Mouse (Mus musculus): ENCODE measurements around the gene Lipa. TPM values are rescaled to one million over a fixed set of nuclear protein-coding genes. Genes with fewer than 3 reads are reported as not detected.

Lipa gene
- 36.2 and 41.2 TPM in 2 replicates for polyA plus RNA-seq (2014; fragmentation: Nextera tagmentation; extraction: Ambion mirVana)

DNA sequence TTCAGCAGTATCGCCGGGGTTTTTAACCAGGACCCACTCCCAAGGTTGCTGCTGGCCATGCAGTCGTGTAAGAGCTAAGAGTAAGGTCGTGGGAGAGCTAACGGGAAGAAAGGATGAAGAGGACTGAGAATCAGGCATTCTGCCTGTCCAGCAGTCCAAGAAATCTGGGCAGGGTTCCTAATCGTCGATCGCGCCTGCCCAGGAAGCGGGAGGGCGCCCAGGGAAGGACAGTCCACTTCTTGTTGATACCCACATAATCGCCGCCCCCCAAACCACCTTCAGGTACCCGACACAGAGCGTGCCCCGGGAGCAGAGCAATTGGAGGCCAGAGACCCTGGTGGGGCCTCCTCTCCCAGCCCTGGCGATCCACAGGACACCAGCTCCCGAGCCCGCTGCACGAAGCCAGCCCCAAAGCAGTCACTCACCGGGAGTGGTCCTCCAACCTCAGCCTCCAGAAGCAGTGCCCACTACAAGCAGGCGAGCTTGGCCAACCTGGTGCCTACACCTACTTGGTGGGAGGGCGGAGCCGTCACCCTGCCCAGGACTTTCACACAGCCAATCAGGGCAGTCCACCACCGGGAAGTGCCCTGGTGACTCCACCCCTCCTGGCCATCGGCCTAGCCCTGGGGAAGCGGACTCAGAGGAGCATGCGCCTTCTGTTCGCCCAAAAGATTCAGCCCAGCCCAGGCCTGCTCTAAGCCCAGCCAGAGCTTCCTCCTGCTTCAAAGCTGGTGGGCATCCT is at the start of gene Lipa:
Gene Lipa, minus strand, starts transcription at position 534 of the 742 bp plus-strand sequence.
- no peaks in the 10 kb centered on the region for H3K27me3 ChIP-seq (ENCODE audit: control insufficient read depth, insufficient read depth, low read length)
- peak within 1 kb of the TSS; percentile 80 for H3K4me3 ChIP-seq (ENCODE audit: low read depth, low read length)
- peak; percentile 100 for ATAC-seq (replicated peaks; ENCODE audit: insufficient number of reproducible peaks, low FRiP score, low TSS enrichment)
- H3K9me3 ChIP-seq (replicated peaks; ENCODE audit: control insufficient read depth, low read length) = no peaks in the 10 kb centered on the region
- peaks cover 8% of the 10 kb centered on the region for H3K4me1 ChIP-seq (ENCODE audit: control insufficient read depth, insufficient read depth, low read length)
- no peaks in the 10 kb centered on the region for H3K36me3 ChIP-seq (ENCODE audit: control insufficient read depth, insufficient read depth, low read length)
- H3K27ac ChIP-seq (ENCODE audit: low read depth, low read length) = peak within 1 kb of the TSS; percentile 71; the same call in 1 of the 2 replicates
- under 1% methylated on average over 29 of the region's 29 CpGs for WGBS (ENCODE audit: insufficient replicate concordance)
- peak within 1 kb of the TSS; percentile 85 for H3K9ac ChIP-seq (ENCODE audit: low read depth, low read length)
- peak within 1 kb of the TSS; percentile 87 for H3K4me2 ChIP-seq

DNA sequence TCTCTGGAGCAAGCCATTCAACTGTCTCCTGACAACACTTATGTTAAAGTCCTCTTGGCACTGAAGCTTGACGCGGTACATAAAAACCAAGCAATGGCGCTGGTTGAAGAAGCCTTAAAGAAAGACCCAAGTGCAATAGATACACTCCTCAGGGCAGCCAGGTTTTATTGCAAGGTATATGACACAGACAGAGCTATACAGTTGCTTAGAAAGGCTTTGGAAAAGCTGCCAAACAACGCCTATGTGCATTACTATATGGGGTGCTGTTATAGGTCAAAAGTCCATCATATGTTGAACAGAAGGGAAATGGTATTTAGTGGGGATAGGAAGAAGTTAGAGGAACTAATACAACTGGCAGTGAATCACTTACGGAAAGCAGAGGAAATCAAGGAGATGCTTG is 46.4 kb upstream of the Lipa start:
- Histone ChIP-seq H3K4me2 (no peak overlapping the region), H3K9me3 (replicated peaks; ENCODE audit: control insufficient read depth, low read length) (no peaks in the 10 kb centered on the region), H3K4me3 (ENCODE audit: low read depth, low read length) (no peak overlapping the region), H3K9ac (ENCODE audit: low read depth, low read length) (no peak overlapping the region), H3K36me3 (ENCODE audit: control insufficient read depth, insufficient read depth, low read length) (no peaks in the 10 kb centered on the region), H3K4me1 (ENCODE audit: control insufficient read depth, insufficient read depth, low read length) (peaks cover 3% of the 10 kb centered on the region; the same call in 1 of the 2 replicates), H3K27ac (ENCODE audit: low read depth, low read length) (no peak overlapping the region), H3K27me3 (ENCODE audit: control insufficient read depth, insufficient read depth, low read length) (no peaks in the 10 kb centered on the region)
- ATAC-seq (replicated peaks; ENCODE audit: insufficient number of reproducible peaks, low FRiP score, low TSS enrichment) = no peak
- 87% methylated on average over 5 of the region's 5 CpGs for WGBS (ENCODE audit: insufficient replicate concordance)

GRCm38 (mm10) chr19:34571080-34571479 is 43.8 kb upstream of the Lipa start:
- H3K27me3 ChIP-seq (ENCODE audit: control insufficient read depth, insufficient read depth, low read length) = no peaks in the 10 kb centered on the region
- H3K36me3 ChIP-seq (ENCODE audit: control insufficient read depth, insufficient read depth, low read length) = no peaks in the 10 kb centered on the region
- WGBS (ENCODE audit: insufficient replicate concordance) = 81% methylated on average over 1 of the region's 1 CpGs
- H3K4me2 ChIP-seq = no peak overlapping the region
- H3K9me3 ChIP-seq (replicated peaks; ENCODE audit: control insufficient read depth, low read length) = no peaks in the 10 kb centered on the region
- H3K4me1 ChIP-seq (ENCODE audit: control insufficient read depth, insufficient read depth, low read length) = peaks cover 3% of the 10 kb centered on the region; the same call in 1 of the 2 replicates
- H3K9ac ChIP-seq (ENCODE audit: low read depth, low read length) = no peak overlapping the region
- no peak overlapping the region for H3K27ac ChIP-seq (ENCODE audit: low read depth, low read length)
- ATAC-seq (replicated peaks; ENCODE audit: insufficient number of reproducible peaks, low FRiP score, low TSS enrichment) = no peak
- H3K4me3 ChIP-seq (ENCODE audit: low read depth, low read length) = no peak overlapping the region

- WGBS (ENCODE audit: insufficient replicate concordance) = 62% methylated on average over 4 of the region's 4 CpGs
- Histone ChIP-seq H3K4me3 (ENCODE audit: low read depth, low read length) (no peak overlapping the region), H3K9ac (ENCODE audit: low read depth, low read length) (no peak overlapping the region), H3K4me2 (no peak overlapping the region), H3K27ac (ENCODE audit: low read depth, low read length) (no peak overlapping the region), H3K9me3 (replicated peaks; ENCODE audit: control insufficient read depth, low read length) (no peaks in the 10 kb centered on the region), H3K36me3 (ENCODE audit: control insufficient read depth, insufficient read depth, low read length) (no peaks in the 10 kb centered on the region), H3K4me1 (ENCODE audit: control insufficient read depth, insufficient read depth, low read length) (peaks cover 3% of the 10 kb centered on the region; the same call in 1 of the 2 replicates), H3K27me3 (ENCODE audit: control insufficient read depth, insufficient read depth, low read length) (no peaks in the 10 kb centered on the region)
- no peak for ATAC-seq (replicated peaks; ENCODE audit: insufficient number of reproducible peaks, low FRiP score, low TSS enrichment)
Measured at GRCm38 (mm10) chr19:34569896-34570476, 42.7 kb upstream of the Lipa start.

DNA sequence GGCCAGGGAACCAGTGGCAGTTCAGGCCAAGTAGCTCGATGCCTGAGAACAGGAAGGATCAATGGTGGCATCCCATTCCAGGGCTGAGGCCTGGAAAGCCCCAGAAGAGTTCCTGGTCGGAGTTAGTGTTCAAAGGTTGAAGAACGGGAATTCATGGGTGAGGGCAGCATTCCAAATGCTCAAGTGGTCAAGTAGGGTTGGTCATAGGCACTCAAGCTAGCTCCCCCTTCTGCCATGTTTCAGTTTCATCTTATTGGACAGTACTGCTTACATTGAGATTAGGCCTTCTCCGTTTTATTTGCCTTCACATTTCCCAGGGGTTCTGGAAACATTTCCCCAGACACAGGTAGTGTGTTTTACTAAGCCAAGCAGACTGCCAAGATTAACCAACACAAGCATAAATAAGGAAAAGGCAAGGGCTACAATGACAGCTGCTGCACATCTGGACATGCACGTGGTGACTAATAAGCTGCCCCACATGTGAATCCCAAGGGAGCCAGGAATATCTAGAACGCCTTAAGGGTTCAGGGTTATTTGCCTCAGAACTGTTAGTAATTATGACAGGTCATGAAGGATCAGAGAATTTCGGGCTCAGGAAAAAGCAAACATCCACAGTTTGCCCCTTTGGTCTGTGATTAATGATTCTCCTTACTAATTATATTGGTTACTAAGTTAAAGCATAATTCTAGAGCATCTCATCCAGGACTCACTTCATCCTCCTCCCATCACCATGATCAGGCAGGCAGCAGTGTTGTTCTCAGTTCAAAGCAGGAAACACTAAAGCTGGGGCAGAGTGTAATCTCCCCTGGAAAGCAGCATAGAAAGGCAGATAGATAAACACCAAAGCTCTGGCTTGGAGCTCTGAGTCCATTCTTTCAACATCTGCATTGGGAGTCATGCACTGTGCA is 42.0 kb upstream of the Lipa start:
- no peak overlapping the region for H3K9ac ChIP-seq (ENCODE audit: low read depth, low read length)
- H3K9me3 ChIP-seq (replicated peaks; ENCODE audit: control insufficient read depth, low read length) = no peaks in the 10 kb centered on the region
- H3K27me3 ChIP-seq (ENCODE audit: control insufficient read depth, insufficient read depth, low read length) = no peaks in the 10 kb centered on the region
- 72% methylated on average over 7 of the region's 7 CpGs for WGBS (ENCODE audit: insufficient replicate concordance)
- H3K4me3 ChIP-seq (ENCODE audit: low read depth, low read length) = no peak overlapping the region
- no peak for ATAC-seq (replicated peaks; ENCODE audit: insufficient number of reproducible peaks, low FRiP score, low TSS enrichment)
- H3K27ac ChIP-seq (ENCODE audit: low read depth, low read length) = no peak overlapping the region
- peaks cover 3% of the 10 kb centered on the region; the same call in 1 of the 2 replicates for H3K4me1 ChIP-seq (ENCODE audit: control insufficient read depth, insufficient read depth, low read length)
- H3K36me3 ChIP-seq (ENCODE audit: control insufficient read depth, insufficient read depth, low read length) = no peaks in the 10 kb centered on the region
- H3K4me2 ChIP-seq = no peak overlapping the region

- no peak for ATAC-seq (replicated peaks; ENCODE audit: insufficient number of reproducible peaks, low FRiP score, low TSS enrichment)
- WGBS (ENCODE audit: insufficient replicate concordance) = 72% methylated on average over 1 of the region's 1 CpGs
- H3K27ac ChIP-seq (ENCODE audit: low read depth, low read length) = no peak overlapping the region
- H3K4me3 ChIP-seq (ENCODE audit: low read depth, low read length) = no peak overlapping the region
- no peaks in the 10 kb centered on the region for H3K9me3 ChIP-seq (replicated peaks; ENCODE audit: control insufficient read depth, low read length)
- peaks cover 3% of the 10 kb centered on the region; the same call in 1 of the 2 replicates for H3K4me1 ChIP-seq (ENCODE audit: control insufficient read depth, insufficient read depth, low read length)
- H3K4me2 ChIP-seq = no peak overlapping the region
- no peak overlapping the region for H3K9ac ChIP-seq (ENCODE audit: low read depth, low read length)
- no peaks in the 10 kb centered on the region for H3K36me3 ChIP-seq (ENCODE audit: control insufficient read depth, insufficient read depth, low read length)
- H3K27me3 ChIP-seq (ENCODE audit: control insufficient read depth, insufficient read depth, low read length) = no peaks in the 10 kb centered on the region
Measured at GRCm38 (mm10) chr19:34566178-34566784, 39.0 kb upstream of the Lipa start.

DNA sequence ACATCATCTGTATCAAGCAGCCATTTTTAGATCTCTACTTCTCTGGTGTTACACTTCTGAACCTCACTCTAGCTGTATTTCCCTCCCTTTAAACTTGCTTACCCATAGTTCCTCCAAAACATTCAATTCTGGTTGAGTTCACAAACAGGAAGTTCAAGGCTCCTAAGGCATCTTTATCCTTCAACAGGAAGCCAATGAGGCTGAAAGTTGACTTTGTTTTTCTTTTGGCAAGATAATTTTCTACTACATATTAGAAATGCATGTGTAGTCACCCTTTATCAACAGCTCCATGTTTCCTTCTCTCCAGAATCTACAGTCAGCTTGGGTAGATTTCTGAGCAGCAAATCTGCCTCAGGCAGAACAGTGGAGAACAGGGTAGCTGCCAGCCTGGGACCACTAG is 35.3 kb upstream of the Lipa start:
- no peaks in the 10 kb centered on the region for H3K27me3 ChIP-seq (ENCODE audit: control insufficient read depth, insufficient read depth, low read length)
- H3K4me3 ChIP-seq (ENCODE audit: low read depth, low read length) = no peak overlapping the region
- H3K27ac ChIP-seq (ENCODE audit: low read depth, low read length) = no peak overlapping the region
- no peak for ATAC-seq (replicated peaks; ENCODE audit: insufficient number of reproducible peaks, low FRiP score, low TSS enrichment)
- H3K9me3 ChIP-seq (replicated peaks; ENCODE audit: control insufficient read depth, low read length) = no peaks in the 10 kb centered on the region
- H3K4me1 ChIP-seq (ENCODE audit: control insufficient read depth, insufficient read depth, low read length) = no peaks in the 10 kb centered on the region
- no peaks in the 10 kb centered on the region for H3K36me3 ChIP-seq (ENCODE audit: control insufficient read depth, insufficient read depth, low read length)
- H3K4me2 ChIP-seq = no peak overlapping the region
- H3K9ac ChIP-seq (ENCODE audit: low read depth, low read length) = no peak overlapping the region

GRCm38 (mm10) chr19:34556621-34557020 is 29.3 kb upstream of the Lipa start:
- ATAC-seq (replicated peaks; ENCODE audit: insufficient number of reproducible peaks, low FRiP score, low TSS enrichment) = no peak
- no peak overlapping the region for H3K4me2 ChIP-seq
- H3K9ac ChIP-seq (ENCODE audit: low read depth, low read length) = no peak overlapping the region
- peaks cover 14% of the 10 kb centered on the region; the same call in 1 of the 2 replicates for H3K4me1 ChIP-seq (ENCODE audit: control insufficient read depth, insufficient read depth, low read length)
- H3K36me3 ChIP-seq (ENCODE audit: control insufficient read depth, insufficient read depth, low read length) = no peaks in the 10 kb centered on the region
- H3K9me3 ChIP-seq (replicated peaks; ENCODE audit: control insufficient read depth, low read length) = no peaks in the 10 kb centered on the region
- WGBS (ENCODE audit: insufficient replicate concordance) = 69% methylated on average over 3 of the region's 3 CpGs
- no peaks in the 10 kb centered on the region for H3K27me3 ChIP-seq (ENCODE audit: control insufficient read depth, insufficient read depth, low read length)
- no peak overlapping the region for H3K4me3 ChIP-seq (ENCODE audit: low read depth, low read length)
- H3K27ac ChIP-seq (ENCODE audit: low read depth, low read length) = no peak overlapping the region

All from heart, embryonic 11.5 days (tissue).